Mouse (Mus musculus) thymus, postnatal 0 days (tissue): ENCODE measurements at regions not wholly inside any gene's neighbourhood (a gene's known extent, or its start where the extent isn't known, plus 50 kb on each side); places are given as distances from the start of the nearest gene placed in this dataset.

Experiments used
- DNase-seq: peaks from one replicate; pipeline ENCODE4 v3.0.0-alpha.2; 2015; ENCODE audit warnings: low spot score

- no peak for DNase-seq
These were observed 148.8 kb downstream of the Ccser2 start for GRCm38 (mm10) chr14:36819826-36820225.

GRCm38 (mm10) chr14:36802418-36802817, 166.2 kb downstream of the Ccser2 start:
- DNase-seq, result no peak

GRCm38 (mm10) chr14:36799820-36800219, 168.8 kb downstream of the Ccser2 start:
- DNase-seq, result no peak

GRCm38 (mm10) chr14:36781882-36782281, 186.7 kb downstream of the Ccser2 start:
- no peak for DNase-seq

GRCm38 (mm10) chr14:36778956-36779355, 189.6 kb downstream of the Ccser2 start:
- no peak for DNase-seq

GRCm38 (mm10) chr14:36774349-36774748, 194.2 kb downstream of the Ccser2 start:
- DNase-seq, result no peak

- no peak for DNase-seq
These were observed 204.2 kb downstream of the Ccser2 start for GRCm38 (mm10) chr14:36764377-36764776.

- DNase-seq, result no peak
These were observed 212.5 kb downstream of the Ccser2 start for GRCm38 (mm10) chr14:36756056-36756455.

- no peak for DNase-seq
These were observed 220.3 kb downstream of the Ccser2 start for GRCm38 (mm10) chr14:36748130-36748883.

GRCm38 (mm10) chr14:36731095-36731494, 237.5 kb downstream of the Ccser2 start:
- DNase-seq, result no peak

GRCm38 (mm10) chr14:36726092-36726491, 242.5 kb downstream of the Ccser2 start:
- no peak for DNase-seq

GRCm38 (mm10) chr14:36715684-36716083, 252.9 kb downstream of the Ccser2 start:
- no peak for DNase-seq

GRCm38 (mm10) chr14:36696993-36697392, 271.6 kb downstream of the Ccser2 start:
- DNase-seq, result no peak

- no peak for DNase-seq
These were observed 276.6 kb downstream of the Ccser2 start for GRCm38 (mm10) chr14:36691958-36692357.

- no peak for DNase-seq
These were observed 277.6 kb downstream of the Ccser2 start for GRCm38 (mm10) chr14:36691018-36691417.

- no peak for DNase-seq
These were observed 309.8 kb downstream of the Ccser2 start for GRCm38 (mm10) chr14:36658678-36659263.

- no peak for DNase-seq
These were observed 310.4 kb downstream of the Ccser2 start for GRCm38 (mm10) chr14:36658193-36658592.

GRCm38 (mm10) chr14:36652982-36653557, 315.5 kb downstream of the Ccser2 start:
- DNase-seq, result no peak

GRCm38 (mm10) chr14:36651053-36651735, 317.4 kb downstream of the Ccser2 start:
- DNase-seq, result no peak

- no peak for DNase-seq
These were observed 321.9 kb downstream of the Ccser2 start for GRCm38 (mm10) chr14:36646649-36647048.

- DNase-seq, result no peak
These were observed 322.3 kb downstream of the Ccser2 start for GRCm38 (mm10) chr14:36646237-36646636.

GRCm38 (mm10) chr14:36624822-36625221, 343.8 kb downstream of the Ccser2 start:
- DNase-seq, result no peak
